Mouse (Mus musculus): ENCODE data around the gene 5330417H12Rik. TPM values are rescaled to one million over a fixed set of nuclear protein-coding genes. Genes with fewer than 3 reads are reported as not detected.

The 5330417H12Rik gene
- total RNA-seq, 2 experiments from 2014 or later, result not detected

- H3K4me3 ChIP-seq, result no peak overlapping the region
- no peak for DNase-seq (ENCODE audit: low spot score in 2 of 2)
- H3K27ac ChIP-seq, result no peak overlapping the region
- no peak for TF ChIP-seq CTCF (conservative IDR thresholded peaks at IDR 0.05)
These were observed 14.1 kb downstream of the 5330417H12Rik start for GRCm38 (mm10) chr7:107610880-107611279.

- no peak for TF ChIP-seq CTCF (conservative IDR thresholded peaks at IDR 0.05)
These were observed 15.2 kb downstream of the 5330417H12Rik start for GRCm38 (mm10) chr7:107609622-107610255.

DNA sequence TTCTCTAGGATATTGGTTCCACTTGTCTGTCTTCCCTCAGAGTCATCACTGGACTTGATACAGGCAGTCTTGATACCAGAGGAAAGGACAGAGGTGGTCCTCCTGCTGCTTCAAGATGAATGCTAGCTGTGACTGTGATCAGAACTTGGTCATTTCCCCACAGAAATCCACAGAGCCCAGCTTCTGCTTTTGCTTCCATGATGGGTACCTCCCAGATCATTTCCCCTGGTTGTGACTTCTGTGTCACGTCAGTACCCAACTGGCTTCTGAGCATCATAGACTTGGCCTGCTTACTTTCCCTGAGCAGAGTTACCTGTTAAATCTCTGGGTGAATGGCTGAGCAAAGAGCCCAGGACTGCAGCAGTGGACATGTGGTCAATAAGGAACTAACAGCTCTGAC lies 17.2 kb downstream of the 5330417H12Rik start:
- Histone ChIP-seq H3K27ac (no peak overlapping the region), H3K4me3 (no peak overlapping the region)
- no peak for TF ChIP-seq CTCF (conservative IDR thresholded peaks at IDR 0.05)
- DNase-seq (ENCODE audit: low spot score in 2 of 2), result no peak

More at GRCm38 (mm10) chr7:107609622-107610255, 15.2 kb downstream of the 5330417H12Rik start:
- H3K4me3 ChIP-seq, result no peak overlapping the region
- H3K27ac ChIP-seq, result no peak overlapping the region
- DNase-seq (ENCODE audit: low spot score in 2 of 2), result no peak

DNA sequence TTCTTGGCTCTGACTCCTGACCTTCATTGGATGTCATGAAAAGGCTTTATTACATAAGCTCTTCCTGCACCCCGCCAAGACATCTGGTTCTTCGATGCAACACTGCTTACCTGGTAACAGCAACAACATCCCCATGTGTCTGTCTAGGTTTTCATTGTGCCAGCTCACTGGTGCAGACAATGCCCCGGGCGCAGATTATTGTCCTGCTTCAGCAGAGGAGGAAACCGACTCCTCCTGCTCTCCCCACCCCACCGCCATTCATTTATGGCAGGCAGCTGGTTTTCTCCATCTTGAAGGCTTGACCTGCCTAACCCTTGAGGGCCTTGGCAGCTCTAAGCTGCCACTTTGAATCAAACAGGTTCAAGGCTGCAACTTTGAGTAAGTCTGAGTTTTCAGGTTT lies 22.0 kb downstream of the 5330417H12Rik start:
- TF ChIP-seq CTCF (conservative IDR thresholded peaks at IDR 0.05), result no peak
- H3K4me3 ChIP-seq, result no peak overlapping the region
- no peak for DNase-seq (ENCODE audit: low spot score in 2 of 2)
- no peak overlapping the region for H3K27ac ChIP-seq

DNA sequence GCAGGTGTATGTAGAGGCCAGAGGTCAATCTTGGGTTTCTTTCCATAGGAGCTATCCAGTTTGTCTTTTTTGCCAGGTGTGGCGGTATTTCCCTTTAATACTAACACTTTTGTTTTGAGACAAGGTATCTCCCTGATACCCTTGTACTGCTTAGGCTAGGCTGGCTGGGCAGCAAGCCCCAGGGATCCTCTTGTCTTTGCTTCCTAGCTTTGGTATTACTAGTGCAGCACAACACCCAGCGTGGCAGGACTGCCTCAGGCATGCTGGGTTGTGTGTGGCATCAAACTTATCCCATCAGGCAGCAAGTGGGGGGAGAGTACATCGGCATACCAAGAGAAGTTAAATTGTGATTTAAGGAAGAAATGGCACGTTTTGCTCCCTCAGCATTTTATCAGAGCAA lies 22.5 kb downstream of the 5330417H12Rik start:
- TF ChIP-seq CTCF (conservative IDR thresholded peaks at IDR 0.05), result no peak
- no peak overlapping the region for H3K27ac ChIP-seq
- no peak for DNase-seq (ENCODE audit: low spot score in 2 of 2)
- H3K4me3 ChIP-seq, result no peak overlapping the region

DNA sequence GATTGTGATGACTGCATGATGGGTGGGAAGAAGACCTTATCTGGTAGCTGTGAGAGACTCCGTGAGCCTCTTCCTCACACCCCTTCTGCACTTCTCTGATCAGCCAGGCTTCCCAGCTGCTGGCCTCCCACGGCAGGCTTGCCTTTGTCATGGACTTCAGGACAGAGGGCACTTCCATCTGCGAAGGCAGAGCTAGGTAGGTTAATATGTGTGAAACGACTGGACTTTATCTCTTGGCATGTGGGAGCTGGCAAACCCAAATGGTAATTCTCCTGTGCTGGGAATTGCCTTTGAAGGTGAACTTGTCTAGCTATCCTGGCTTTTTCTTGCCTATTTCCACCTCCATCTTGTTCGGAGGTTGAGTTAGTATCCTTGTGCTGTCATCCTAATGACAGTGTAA lies 24.3 kb downstream of the 5330417H12Rik start:
- TF ChIP-seq CTCF (conservative IDR thresholded peaks at IDR 0.05), result no peak
- no peak for DNase-seq (ENCODE audit: low spot score in 2 of 2)
- Histone ChIP-seq H3K27ac (no peak overlapping the region), H3K4me3 (no peak overlapping the region)

DNA sequence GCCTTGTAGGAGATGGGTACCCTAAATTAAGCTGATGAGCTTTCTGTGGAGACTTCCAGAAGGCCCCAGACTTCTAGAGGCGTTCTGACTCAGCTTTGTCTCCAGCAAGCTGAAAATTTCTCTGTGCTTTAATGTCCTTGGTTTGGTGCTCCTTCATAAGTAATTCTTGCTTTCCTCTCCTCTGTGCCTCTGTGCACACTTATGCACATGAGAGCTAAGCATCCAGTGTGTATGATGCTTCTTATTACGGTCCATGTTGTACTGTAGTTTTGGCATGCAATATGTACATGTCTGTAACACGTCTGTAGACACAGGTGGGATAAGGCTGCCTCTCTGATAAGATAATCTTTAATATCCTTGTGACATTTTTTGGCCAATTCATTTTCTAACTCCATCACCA lies 27.0 kb downstream of the 5330417H12Rik start:
- Histone ChIP-seq H3K27ac (no peak overlapping the region), H3K4me3 (no peak overlapping the region)
- no peak for TF ChIP-seq CTCF (conservative IDR thresholded peaks at IDR 0.05)
- no peak for DNase-seq (ENCODE audit: low spot score in 2 of 2)

GRCm38 (mm10) chr7:107596753-107597152 lies 28.2 kb downstream of the 5330417H12Rik start:
- H3K27ac ChIP-seq, result no peak overlapping the region
- DNase-seq (ENCODE audit: low spot score in 2 of 2), result no peak
- no peak for TF ChIP-seq CTCF (conservative IDR thresholded peaks at IDR 0.05)
- H3K4me3 ChIP-seq, result no peak overlapping the region; the same call in 1 of the 2 replicates

GRCm38 (mm10) chr7:107595426-107595825 lies 29.5 kb downstream of the 5330417H12Rik start:
- TF ChIP-seq CTCF (conservative IDR thresholded peaks at IDR 0.05), result no peak
- Histone ChIP-seq H3K4me3 (peak overlapping the region; percentile 65), H3K27ac (peak overlapping the region; percentile 51)
- DNase-seq (ENCODE audit: low spot score in 2 of 2), result no peak

DNA sequence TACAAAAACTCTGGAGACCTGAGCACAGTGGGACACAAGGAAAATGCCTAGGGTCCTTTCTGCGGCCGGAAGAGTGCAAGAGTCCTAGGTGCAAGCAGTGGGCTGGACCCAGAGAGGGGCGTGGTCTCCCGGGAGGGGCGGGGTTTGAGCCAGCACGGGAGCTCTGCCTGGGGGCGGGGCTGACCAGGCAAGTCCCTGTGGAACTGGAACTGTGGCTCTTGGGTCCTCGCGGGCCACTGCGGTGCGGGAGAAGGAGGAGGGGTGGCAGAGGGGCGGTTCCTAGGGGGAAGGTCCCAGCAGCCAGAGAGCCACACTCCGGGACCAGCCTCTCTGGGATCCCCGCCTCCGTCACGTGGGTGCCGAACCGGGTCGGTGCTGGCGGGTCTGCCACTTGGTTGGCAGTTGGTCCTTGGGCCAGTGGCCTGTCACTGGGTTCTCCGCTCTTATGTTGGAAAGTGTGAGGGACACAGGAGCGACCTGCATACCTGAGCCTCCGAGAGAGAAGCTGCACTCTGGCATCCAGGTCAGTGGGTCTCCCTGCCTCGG lies 30.0 kb downstream of the 5330417H12Rik start, which contains the start of gene Ppfibp2:
TSS of gene Ppfibp2 (plus strand) at position 351 of the 546 bp plus-strand sequence.
- no peak for TF ChIP-seq CTCF (conservative IDR thresholded peaks at IDR 0.05)
- H3K27ac ChIP-seq, result peak within 1 kb of the TSS; percentile 68
- peak; percentile 77 to 83 for DNase-seq (ENCODE audit: low spot score in 2 of 2)
- peak within 1 kb of the TSS; percentile 65 for H3K4me3 ChIP-seq

GRCm38 (mm10) chr7:107594325-107594856 lies 30.6 kb downstream of the 5330417H12Rik start:
- Histone ChIP-seq H3K4me3 (peak overlapping the region; percentile 65), H3K27ac (peak overlapping the region; percentile 68)
- DNase-seq (ENCODE audit: low spot score in 2 of 2), result peak; percentile 14 to 29
- peak; percentile 78 for TF ChIP-seq CTCF (conservative IDR thresholded peaks at IDR 0.05)

DNA sequence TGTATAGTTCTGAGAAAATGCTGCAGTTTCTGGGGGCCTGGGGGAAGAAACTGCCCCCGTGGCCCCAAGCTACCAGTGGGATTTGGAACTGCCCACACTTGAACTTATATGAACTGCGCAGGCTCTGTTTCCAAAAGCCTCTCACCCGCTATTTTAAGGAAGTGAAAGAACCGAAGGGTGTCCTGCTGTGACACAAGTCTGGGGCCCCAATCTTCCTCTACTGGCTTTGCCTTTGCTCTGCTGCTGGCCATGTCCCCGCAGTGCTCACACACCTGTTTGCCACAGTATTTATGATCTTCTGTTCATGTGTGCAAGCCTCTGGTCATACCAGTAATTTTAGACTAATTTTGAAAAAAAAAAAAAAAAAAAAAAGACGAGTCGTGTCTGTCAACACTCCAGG lies 31.1 kb downstream of the 5330417H12Rik start:
- no peak overlapping the region for H3K4me3 ChIP-seq
- peak overlapping the region; percentile 68 for H3K27ac ChIP-seq
- no peak for DNase-seq (ENCODE audit: low spot score in 2 of 2)
- TF ChIP-seq CTCF (conservative IDR thresholded peaks at IDR 0.05), result no peak

DNA sequence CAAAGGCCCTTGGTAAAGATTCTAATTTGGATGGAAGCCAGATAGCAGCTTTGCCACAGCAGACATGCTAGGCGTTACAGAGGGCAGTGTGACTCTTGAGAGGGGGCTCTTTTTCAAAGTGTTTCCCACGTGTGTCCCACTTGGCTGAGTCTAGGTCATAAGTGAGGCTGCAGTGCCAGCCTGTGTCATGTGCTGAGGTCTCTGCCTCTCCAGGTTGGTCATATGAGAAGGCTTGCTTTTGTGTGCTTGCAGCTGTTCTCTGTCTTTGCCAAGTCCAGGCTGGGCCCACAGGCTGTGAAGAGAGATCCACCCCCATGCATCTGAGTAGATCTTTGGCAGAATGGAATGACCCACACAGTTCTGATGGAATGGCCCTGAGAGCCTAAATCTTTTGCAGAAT lies 32.3 kb downstream of the 5330417H12Rik start:
- H3K27ac ChIP-seq, result peak overlapping the region; percentile 56
- no peak for TF ChIP-seq CTCF (conservative IDR thresholded peaks at IDR 0.05)

DNA sequence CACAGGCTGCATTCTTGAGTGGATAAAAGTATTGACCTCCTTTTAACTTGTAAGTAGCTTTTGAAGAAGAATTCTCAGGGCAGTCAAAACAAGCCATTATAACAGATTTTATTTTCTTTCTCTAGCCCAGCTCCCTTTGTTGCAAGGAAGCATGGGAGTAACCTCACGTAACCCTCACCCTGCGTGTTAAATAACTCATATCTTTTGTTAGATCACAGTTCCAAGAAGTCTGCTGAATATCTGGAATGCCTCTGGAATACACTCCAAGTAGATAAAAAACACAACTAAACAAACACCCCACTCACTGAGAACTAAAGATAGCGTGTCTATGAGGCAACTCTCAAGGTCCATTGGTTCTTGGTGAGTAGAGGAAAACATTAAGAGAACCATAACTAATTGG lies 50.7 kb downstream of the 5330417H12Rik start:
- DNase-seq (ENCODE audit: low spot score in 2 of 2), result no peak
- TF ChIP-seq CTCF (conservative IDR thresholded peaks at IDR 0.05), result no peak

More for the DNA sequence above, 32.3 kb downstream of the 5330417H12Rik start:
- H3K4me3 ChIP-seq, result no peak overlapping the region
- DNase-seq (ENCODE audit: low spot score in 2 of 2), result peak in 1 of 2 experiments; percentile 21

More for the DNA sequence above, 50.7 kb downstream of the 5330417H12Rik start:
- Histone ChIP-seq H3K4me3 (no peak overlapping the region), H3K27ac (no peak overlapping the region)

Other genes starting within 250 kb of the 5330417H12Rik start
- gene Olfml1, start 57.7 kb downstream of the 5330417H12Rik start, total RNA-seq (2021), result 10 to 100 TPM; 12.7 to 13.1 TPM
- 1 to 10 TPM; 5.2 to 7.4 TPM for gene Ppfibp2, start 30.0 kb downstream of the 5330417H12Rik start, total RNA-seq (2021)
- under 1 TPM in 1 of 2 experiments, not detected in 1; 0.41 TPM for gene Cyb5r2, start 132.9 kb upstream of the 5330417H12Rik start, total RNA-seq (2021)
- gene Ovch2, start 176.0 kb upstream of the 5330417H12Rik start, total RNA-seq (2021), result not detected
- gene Olfr467, start 187.1 kb upstream of the 5330417H12Rik start, total RNA-seq (2021), result not detected
- gene Olfr469, start 200.4 kb upstream of the 5330417H12Rik start, total RNA-seq (2021), result not detected
- not detected for gene Olfr470, start 222.3 kb upstream of the 5330417H12Rik start, total RNA-seq (2021)